Mouse (Mus musculus) bone marrow macrophage, adult 2 months (primary cell): Measurements from ENCODE around the gene Fam187a.

Source experiments
- CTCF ChIP-seq: IDR thresholded peaks from 2 replicates; pipeline ENCODE4 v1.5.1; 2012; ENCODE audit warnings: low read depth, mild to moderate bottlenecking, low read length, moderate library complexity
- POLR2A ChIP-seq: IDR thresholded peaks from 2 replicates; pipeline ENCODE4 v1.6.1; 2012; ENCODE audit warnings: mild to moderate bottlenecking, low read depth, low read length, borderline replicate concordance

GRCm38 (mm10) chr11:102855941-102856340, 29.0 kb upstream of the Fam187a start:
- TF ChIP-seq CTCF (no peak), POLR2A (no peak)
